Mouse (Mus musculus): ENCODE results near the gene Col20a1. TPM values are rescaled to one million over a fixed set of nuclear protein-coding genes. Genes with fewer than 3 reads are reported as not detected.

Gene Col20a1
- polyA plus RNA-seq, 1 experiment from 2014 or later, result 0.08 TPM

- no peaks in the 10 kb centered on the region for H3K4me1 ChIP-seq
Measured at GRCm38 (mm10) chr2:180996905-180997304, 10.6 kb downstream of the Col20a1 start.

GRCm38 (mm10) chr2:181007054-181007453, 20.7 kb downstream of the Col20a1 start:
- Histone ChIP-seq H3K4me1 (no peaks in the 10 kb centered on the region), H3K9ac (replicated peaks) (no peak overlapping the region), H3K36me3 (no peaks in the 10 kb centered on the region), H3K4me3 (no peak overlapping the region), H3K9me3 (no peaks in the 10 kb centered on the region), H3K4me2 (replicated peaks) (no peak overlapping the region), H3K27me3 (no peaks in the 10 kb centered on the region), H3K27ac (replicated peaks) (no peak overlapping the region)
- no peak for ATAC-seq (replicated peaks)
- 69% methylated on average over 4 of the region's 4 CpGs for WGBS

More at GRCm38 (mm10) chr2:180996905-180997304, 10.6 kb downstream of the Col20a1 start:
- Histone ChIP-seq H3K27ac (replicated peaks) (no peak overlapping the region), H3K4me2 (replicated peaks) (no peak overlapping the region), H3K9me3 (no peaks in the 10 kb centered on the region), H3K36me3 (no peaks in the 10 kb centered on the region), H3K27me3 (no peaks in the 10 kb centered on the region), H3K4me3 (no peak overlapping the region), H3K9ac (replicated peaks) (no peak overlapping the region)
- ATAC-seq (replicated peaks), result 0 out of 2 replicates have a peak, but pooled peaks have one; percentile 5
- 70% methylated on average over 3 of the region's 3 CpGs for WGBS

- ATAC-seq (replicated peaks), result no peak
- no peak overlapping the region for H3K4me3 ChIP-seq
- no peaks in the 10 kb centered on the region for H3K36me3 ChIP-seq
- no peak overlapping the region for H3K4me2 ChIP-seq (replicated peaks)
- no peaks in the 10 kb centered on the region for H3K27me3 ChIP-seq
- no peak overlapping the region for H3K9ac ChIP-seq (replicated peaks)
- H3K9me3 ChIP-seq, result no peaks in the 10 kb centered on the region
- H3K27ac ChIP-seq (replicated peaks), result no peak overlapping the region
- H3K4me1 ChIP-seq, result no peaks in the 10 kb centered on the region
- 65% methylated on average over 5 of the region's 5 CpGs for WGBS
Measured at GRCm38 (mm10) chr2:181008339-181008738, 22.0 kb downstream of the Col20a1 start.

- no peak overlapping the region for H3K9ac ChIP-seq (replicated peaks)
- no peaks in the 10 kb centered on the region for H3K9me3 ChIP-seq
- no peaks in the 10 kb centered on the region for H3K27me3 ChIP-seq
- 86% methylated on average over 11 of the region's 11 CpGs for WGBS
- H3K4me2 ChIP-seq (replicated peaks), result no peak overlapping the region
- no peaks in the 10 kb centered on the region for H3K4me1 ChIP-seq
- no peak overlapping the region for H3K4me3 ChIP-seq
- H3K36me3 ChIP-seq, result no peaks in the 10 kb centered on the region
- no peak overlapping the region for H3K27ac ChIP-seq (replicated peaks)
- no peak for ATAC-seq (replicated peaks)
Measured at GRCm38 (mm10) chr2:181031406-181031934, 45.1 kb downstream of the Col20a1 start.

GRCm38 (mm10) chr2:181032407-181032806, 46.1 kb downstream of the Col20a1 start:
- H3K4me1 ChIP-seq, result no peaks in the 10 kb centered on the region
- H3K36me3 ChIP-seq, result no peaks in the 10 kb centered on the region
- no peak overlapping the region for H3K9ac ChIP-seq (replicated peaks)
- H3K4me2 ChIP-seq (replicated peaks), result no peak overlapping the region
- no peak for ATAC-seq (replicated peaks)
- no peaks in the 10 kb centered on the region for H3K27me3 ChIP-seq
- H3K9me3 ChIP-seq, result no peaks in the 10 kb centered on the region
- 67% methylated on average over 5 of the region's 5 CpGs for WGBS
- no peak overlapping the region for H3K4me3 ChIP-seq
- no peak overlapping the region for H3K27ac ChIP-seq (replicated peaks)

- H3K36me3 ChIP-seq, result no peaks in the 10 kb centered on the region
- H3K27ac ChIP-seq (replicated peaks), result no peak overlapping the region
- peaks cover 7% of the 10 kb centered on the region; the same call in 1 of the 2 replicates for H3K27me3 ChIP-seq
- no peak overlapping the region for H3K4me3 ChIP-seq
- WGBS, result 67% methylated on average over 6 of the region's 6 CpGs
- ATAC-seq (replicated peaks), result no peak
- no peaks in the 10 kb centered on the region for H3K9me3 ChIP-seq
- H3K9ac ChIP-seq (replicated peaks), result no peak overlapping the region
- peaks cover 4% of the 10 kb centered on the region for H3K4me1 ChIP-seq
- H3K4me2 ChIP-seq (replicated peaks), result no peak overlapping the region
Measured at GRCm38 (mm10) chr2:181033310-181033709, 47.0 kb downstream of the Col20a1 start.

- Histone ChIP-seq H3K36me3 (no peaks in the 10 kb centered on the region), H3K4me3 (no peak overlapping the region), H3K9me3 (no peaks in the 10 kb centered on the region), H3K9ac (replicated peaks) (no peak overlapping the region), H3K27me3 (peaks cover 23% of the 10 kb centered on the region; the same call in 1 of the 2 replicates), H3K4me2 (replicated peaks) (no peak overlapping the region), H3K27ac (replicated peaks) (no peak overlapping the region), H3K4me1 (peaks cover 17% of the 10 kb centered on the region)
- 85% methylated on average over 7 of the region's 7 CpGs for WGBS
- ATAC-seq (replicated peaks), result no peak
Measured at GRCm38 (mm10) chr2:181035186-181035585, 48.9 kb downstream of the Col20a1 start.

GRCm38 (mm10) chr2:181036561-181036960, 50.2 kb downstream of the Col20a1 start:
- Histone ChIP-seq H3K4me1 (peaks cover 17% of the 10 kb centered on the region), H3K27me3 (peaks cover 30% of the 10 kb centered on the region; the same call in 1 of the 2 replicates), H3K9me3 (no peaks in the 10 kb centered on the region), H3K4me2 (replicated peaks) (no peak overlapping the region), H3K4me3 (no peak overlapping the region), H3K9ac (replicated peaks) (no peak overlapping the region), H3K27ac (replicated peaks) (no peak overlapping the region), H3K36me3 (no peaks in the 10 kb centered on the region)
- no peak for ATAC-seq (replicated peaks)
- 85% methylated on average over 6 of the region's 6 CpGs for WGBS

GRCm38 (mm10) chr2:181038644-181039355, 52.5 kb downstream of the Col20a1 start:
- H3K9me3 ChIP-seq, result no peaks in the 10 kb centered on the region
- H3K4me1 ChIP-seq, result peaks cover 38% of the 10 kb centered on the region
- H3K27me3 ChIP-seq, result peaks cover 30% of the 10 kb centered on the region; the same call in 1 of the 2 replicates
- no peaks in the 10 kb centered on the region for H3K36me3 ChIP-seq
- peak overlapping the region; percentile 61 for H3K4me3 ChIP-seq
- H3K27ac ChIP-seq (replicated peaks), result no peak overlapping the region
- H3K4me2 ChIP-seq (replicated peaks), result peak overlapping the region; percentile 91
- WGBS, result 1% methylated on average over 56 of the region's 63 CpGs
- H3K9ac ChIP-seq (replicated peaks), result peak overlapping the region; percentile 56
- peak; percentile 60 for ATAC-seq (replicated peaks)

GRCm38 (mm10) chr2:181039356-181039680, 53.0 kb downstream of the Col20a1 start:
- peaks cover 41% of the 10 kb centered on the region for H3K4me1 ChIP-seq
- H3K36me3 ChIP-seq, result no peaks in the 10 kb centered on the region
- WGBS, result 0% methylated on average over 16 of the region's 16 CpGs

GRCm38 (mm10) chr2:181041941-181042340, 55.6 kb downstream of the Col20a1 start:
- H3K9ac ChIP-seq (replicated peaks), result no peak overlapping the region
- H3K4me1 ChIP-seq, result peaks cover 41% of the 10 kb centered on the region
- H3K27ac ChIP-seq (replicated peaks), result no peak overlapping the region
- no peak overlapping the region for H3K4me2 ChIP-seq (replicated peaks)
- ATAC-seq (replicated peaks), result no peak
- H3K9me3 ChIP-seq, result no peaks in the 10 kb centered on the region
- 7% methylated on average over 7 of the region's 7 CpGs for WGBS
- no peak overlapping the region for H3K4me3 ChIP-seq
- H3K36me3 ChIP-seq, result no peaks in the 10 kb centered on the region
- H3K27me3 ChIP-seq, result peaks cover 30% of the 10 kb centered on the region; the same call in 1 of the 2 replicates

More at GRCm38 (mm10) chr2:181039356-181039680, 53.0 kb downstream of the Col20a1 start:
- Histone ChIP-seq H3K9me3 (no peaks in the 10 kb centered on the region), H3K27ac (replicated peaks) (no peak overlapping the region), H3K4me3 (peak overlapping the region; percentile 61), H3K9ac (replicated peaks) (peak overlapping the region; percentile 56), H3K27me3 (peaks cover 30% of the 10 kb centered on the region; the same call in 1 of the 2 replicates), H3K4me2 (replicated peaks) (peak overlapping the region; percentile 91)
- peak; percentile 15; the same call in 1 of the 2 replicates for ATAC-seq (replicated peaks)

- peak overlapping the region; percentile 24; the same call in 1 of the 2 replicates for H3K27ac ChIP-seq (replicated peaks)
- no peak for ATAC-seq (replicated peaks)
- peaks cover 41% of the 10 kb centered on the region for H3K4me1 ChIP-seq
- H3K27me3 ChIP-seq, result peaks cover 30% of the 10 kb centered on the region; the same call in 1 of the 2 replicates
- no peaks in the 10 kb centered on the region for H3K9me3 ChIP-seq
- H3K4me3 ChIP-seq, result no peak overlapping the region
- no peaks in the 10 kb centered on the region for H3K36me3 ChIP-seq
- no peak overlapping the region for H3K4me2 ChIP-seq (replicated peaks)
- no peak overlapping the region for H3K9ac ChIP-seq (replicated peaks)
Measured at GRCm38 (mm10) chr2:181042376-181042775, 56.0 kb downstream of the Col20a1 start.

Measured in forebrain, embryonic 15.5 days (tissue).